Mouse (Mus musculus) 416B (cell line): Measurements from ENCODE around the gene Rabggtb.
A peak's percentile ranks its signal among the peaks of the same experiment; 100 is the strongest.

Source experiments
- DNase-seq: peaks from one replicate; pipeline ENCODE4 v3.0.0; 2011; ENCODE audit warnings: low read depth

Rabggtb gene

DNA sequence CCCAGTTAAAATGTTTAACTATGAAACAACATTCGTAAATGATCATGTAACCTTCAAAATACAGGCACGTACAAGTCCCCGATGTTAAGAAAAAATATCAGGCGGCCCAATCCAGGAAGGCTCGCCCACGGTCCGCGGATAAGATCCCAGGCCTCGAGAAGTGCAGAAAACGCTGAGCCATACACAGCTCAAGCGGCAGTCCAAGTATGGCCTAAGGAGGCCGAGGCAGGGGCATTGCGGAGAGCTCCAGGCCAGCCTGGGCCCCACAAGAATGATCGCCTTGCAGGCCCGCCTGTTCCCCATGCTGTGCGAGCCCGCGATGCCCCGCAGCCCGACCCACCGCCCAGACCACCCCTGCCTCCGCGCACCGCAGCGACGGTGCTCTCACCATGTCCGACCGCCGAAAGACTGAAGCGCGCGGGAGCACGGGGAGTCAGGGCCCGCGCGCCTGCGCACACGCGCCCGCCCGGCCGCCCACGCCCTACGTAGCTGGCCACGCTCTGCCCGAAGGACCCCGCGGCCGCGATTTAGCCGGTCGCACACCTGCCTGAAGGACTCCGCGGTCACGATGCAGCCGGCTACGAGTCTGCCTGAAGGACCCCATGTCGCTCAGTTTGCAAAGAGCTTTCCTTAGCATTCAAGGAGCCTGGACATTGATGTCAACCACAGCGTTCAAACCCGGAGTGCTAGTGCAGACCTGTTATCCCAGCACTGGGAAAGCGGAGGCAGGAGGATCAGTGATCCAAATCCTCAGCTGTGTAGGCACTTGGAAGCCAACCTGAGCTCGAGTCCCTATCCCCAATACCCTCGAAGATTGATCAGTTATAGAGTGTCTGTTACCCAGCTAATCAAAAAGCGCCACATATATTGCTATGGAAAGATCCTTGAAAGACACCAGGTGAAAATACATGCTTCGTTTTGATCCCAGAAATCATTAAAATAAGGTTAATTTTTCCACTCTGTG is at the start of gene Rabggtb:
TSS of gene Rabggtb (minus strand) at position 464 of the 964 bp plus-strand sequence.
- peak; percentile 93 for DNase-seq

DNA sequence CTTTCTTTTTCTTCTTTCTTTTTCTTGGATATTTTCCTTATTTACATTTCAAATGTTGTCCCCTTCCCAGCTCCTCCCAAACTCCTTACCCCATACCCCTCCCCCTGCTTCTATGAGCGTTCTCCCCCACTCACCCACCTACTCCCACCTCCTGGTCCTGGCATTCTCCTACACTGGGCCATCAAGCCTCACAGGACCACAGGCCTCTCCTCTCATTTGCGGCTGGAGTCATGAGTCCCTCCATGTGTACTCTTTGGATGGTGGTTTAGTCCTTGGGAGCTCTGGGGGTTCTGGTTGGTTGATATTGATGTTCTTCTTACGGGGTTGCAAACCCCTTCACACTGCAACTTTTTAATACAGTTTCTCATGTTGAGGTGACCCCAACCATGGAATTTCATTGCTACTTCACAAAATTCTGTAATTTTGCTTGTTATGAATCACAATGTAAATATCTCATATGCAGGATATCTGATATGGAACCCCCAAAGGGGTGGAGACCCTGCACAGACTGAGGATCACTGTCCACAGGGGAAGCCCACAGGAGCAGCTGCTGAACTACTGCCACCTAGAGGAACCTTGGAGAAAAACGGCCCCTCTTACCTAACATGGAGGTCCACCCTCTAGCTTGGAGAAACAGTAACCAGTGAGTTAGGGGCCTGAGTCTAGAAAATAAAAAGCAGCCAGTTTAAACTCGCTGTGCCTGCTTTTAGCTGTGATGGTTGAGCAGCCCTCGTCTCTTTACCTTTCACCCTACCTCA is 49.0 kb upstream of the Rabggtb start:
- DNase-seq: peak; percentile 51

DNA sequence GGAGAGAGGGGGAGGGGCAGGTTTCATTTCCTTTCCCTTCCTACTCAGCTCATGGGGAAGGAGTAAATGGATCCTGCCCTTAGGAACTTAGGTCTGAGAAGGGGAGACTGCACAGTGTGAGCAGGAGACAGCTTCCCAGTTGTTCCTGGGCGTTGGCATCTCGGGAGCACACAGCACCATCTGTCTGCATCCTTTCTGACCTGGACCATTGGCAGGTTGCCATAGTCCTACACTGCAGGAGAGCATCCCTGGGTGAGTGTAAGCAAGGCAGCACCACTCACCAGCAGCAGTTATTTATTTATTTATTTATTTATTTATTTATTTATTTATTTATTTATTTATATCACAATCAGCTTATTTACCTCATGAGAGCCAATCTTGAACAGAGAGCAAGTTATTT is 48.1 kb upstream of the Rabggtb start:
- DNase-seq: no peak

DNA sequence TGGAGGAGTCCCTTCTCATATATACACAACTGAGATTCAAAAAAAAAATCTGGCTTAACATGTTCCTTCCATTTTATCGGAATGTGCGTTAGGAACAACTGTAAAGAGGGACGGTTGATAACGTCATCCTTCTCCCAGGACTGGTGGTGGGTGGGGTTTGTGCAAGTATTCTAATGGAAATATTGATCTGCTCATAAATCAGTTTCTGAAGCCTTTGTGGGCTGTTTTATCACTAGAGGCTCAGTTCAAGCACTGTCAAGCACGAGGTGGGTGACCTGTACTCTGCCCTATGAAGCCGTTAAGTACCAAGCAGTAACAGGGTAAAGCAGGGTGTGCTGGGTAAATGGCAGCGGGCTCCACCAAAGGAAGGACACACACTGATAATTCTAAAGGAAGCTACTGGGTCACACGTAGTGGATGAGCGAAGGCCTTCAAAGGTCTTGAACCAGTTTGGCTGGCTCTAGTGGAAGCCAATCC is 47.0 kb upstream of the Rabggtb start:
- DNase-seq: no peak

DNA sequence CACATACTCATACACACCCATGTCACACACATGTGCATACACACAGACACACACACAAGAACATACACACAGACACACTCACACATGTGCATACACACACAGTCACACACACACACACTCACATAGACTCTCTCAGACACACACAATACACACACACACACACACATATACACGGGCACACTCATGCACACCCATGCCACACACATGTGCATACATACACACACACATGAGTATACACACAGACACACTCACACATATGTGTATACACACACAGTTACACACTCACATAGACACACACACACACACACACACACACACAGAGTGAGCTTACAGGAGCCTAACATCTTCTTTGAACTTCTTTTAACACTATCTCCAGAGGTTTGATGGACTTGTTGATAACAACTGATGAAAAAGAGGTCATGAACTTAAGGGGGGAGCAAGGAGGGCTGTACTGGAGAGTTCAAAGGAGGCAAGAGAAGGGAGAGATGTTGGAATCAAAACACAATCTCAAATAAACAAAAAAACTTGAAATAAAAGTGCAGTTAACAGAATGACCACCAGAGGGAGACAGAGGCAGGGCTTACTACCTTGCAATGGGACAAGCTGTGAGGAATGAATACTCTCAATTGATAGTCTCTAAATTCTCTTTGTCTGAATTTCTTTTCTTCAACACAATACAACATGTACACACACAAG is 46.4 kb upstream of the Rabggtb start:
- DNase-seq: peak; percentile 61

DNA sequence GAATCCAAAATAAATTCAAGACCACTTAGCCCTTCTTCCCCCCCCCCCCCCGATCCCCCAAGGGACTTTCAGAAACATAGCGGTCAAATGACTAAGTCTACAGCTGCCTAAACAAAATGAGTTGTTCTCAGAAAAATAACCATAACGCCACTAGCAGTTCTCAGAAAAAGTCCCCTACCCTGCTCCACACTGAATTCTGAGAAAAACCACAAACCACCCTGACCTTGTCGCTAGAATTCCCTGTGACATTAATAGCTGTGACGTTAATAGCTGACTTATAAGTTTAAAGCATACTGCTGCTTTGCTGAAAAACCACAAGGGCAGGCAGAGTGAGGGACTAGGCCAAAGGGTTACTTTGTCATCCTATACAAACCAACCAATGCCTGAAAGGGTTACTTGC is 45.1 kb upstream of the Rabggtb start:
- peak; percentile 57 for DNase-seq

DNA sequence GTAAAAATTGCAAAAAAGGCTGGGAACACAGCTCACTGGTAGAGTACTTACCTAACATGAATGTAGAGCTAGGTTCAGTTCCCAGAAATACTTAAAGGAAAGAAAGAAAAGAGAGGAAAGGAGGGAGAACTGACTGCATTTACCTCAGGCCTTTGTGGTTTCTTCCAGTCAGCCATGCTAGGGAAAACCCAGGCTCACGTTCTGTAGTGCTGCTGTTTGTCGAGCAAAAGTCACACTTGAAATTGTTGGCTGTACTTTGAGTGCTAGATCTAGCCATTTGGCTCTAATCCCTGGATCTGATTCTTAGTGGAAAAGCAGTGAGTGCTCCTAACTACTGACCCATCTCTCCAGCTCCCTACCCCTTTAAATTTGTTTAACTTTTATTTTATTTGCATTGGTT is 35.4 kb upstream of the Rabggtb start:
- no peak for DNase-seq

DNA sequence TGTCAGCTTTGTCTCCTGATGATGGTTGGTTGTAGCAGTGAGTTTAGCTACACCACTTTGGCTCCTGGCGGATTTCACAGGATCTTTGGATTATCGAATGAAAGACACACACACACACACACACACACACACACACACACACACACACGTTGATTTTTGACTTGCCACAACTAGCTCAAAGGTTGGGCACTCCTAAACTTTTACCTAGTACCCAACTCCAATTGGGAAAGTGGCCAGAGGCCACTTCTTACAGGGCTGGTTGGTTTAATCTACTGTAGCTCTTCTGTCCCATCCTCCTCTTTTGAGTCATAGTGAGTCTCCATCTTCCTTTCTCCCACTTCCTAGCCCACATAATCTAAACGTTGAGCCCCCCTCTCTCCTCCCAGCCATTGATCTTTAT is 34.5 kb upstream of the Rabggtb start:
- no peak for DNase-seq

DNA sequence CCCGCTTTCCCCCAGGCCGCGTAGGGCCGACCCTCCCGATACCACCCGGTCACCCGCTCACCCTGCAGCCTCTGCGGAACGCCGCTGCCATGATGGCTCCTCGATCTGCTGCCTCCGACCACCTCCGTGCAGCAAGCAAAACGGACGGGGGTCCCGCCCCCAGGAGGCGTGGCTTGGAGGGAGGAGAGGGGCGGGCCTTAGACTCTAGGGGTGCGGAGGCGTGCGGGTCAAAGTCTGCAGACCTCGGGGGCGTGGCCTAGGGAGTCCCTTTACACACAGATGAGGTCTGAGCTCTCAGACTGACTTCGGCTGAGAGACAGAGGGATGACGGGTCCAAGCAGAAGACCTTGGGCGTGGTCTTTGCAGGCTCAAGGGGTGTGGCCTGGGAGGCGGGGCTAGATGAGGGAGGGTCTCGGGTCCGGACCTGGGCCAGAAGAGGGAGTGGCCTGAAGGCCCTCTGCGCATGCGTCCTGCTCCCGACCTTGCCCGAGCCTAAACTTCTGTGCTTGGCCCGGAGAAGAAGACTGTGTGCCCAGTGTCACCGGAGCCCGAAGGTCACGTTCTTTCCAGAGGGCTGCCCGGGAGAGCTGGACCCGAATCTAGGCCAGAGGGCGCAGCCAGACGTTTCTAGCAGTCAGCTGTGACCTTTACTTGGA is 31.7 kb upstream of the Rabggtb start, which contains the start of gene Acadm:
TSS of gene Acadm (minus strand) at position 298 of the 656 bp plus-strand sequence.
- DNase-seq: peak; percentile 100

DNA sequence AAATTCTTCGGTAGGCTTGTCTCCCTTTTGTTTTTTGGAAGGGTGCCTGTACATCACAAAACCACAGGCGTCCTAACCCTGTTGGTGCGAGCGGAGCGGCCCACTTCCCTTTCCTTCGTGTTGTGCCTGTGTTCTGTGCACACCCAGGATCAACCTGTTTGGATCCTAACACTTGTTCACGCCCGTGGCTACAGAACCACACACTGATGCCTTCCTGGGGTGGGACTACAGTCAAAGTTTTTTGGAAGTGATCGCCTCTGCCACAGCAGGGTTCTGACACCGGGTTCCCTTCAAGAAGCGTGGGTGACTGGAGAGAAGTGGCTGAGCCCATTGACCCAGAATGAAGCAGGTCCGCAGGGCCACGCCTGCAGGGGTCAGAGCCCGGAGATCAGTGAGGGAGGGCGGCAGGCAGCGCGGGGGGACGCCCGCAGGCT is 31.1 kb upstream of the Rabggtb start:
- no peak for DNase-seq

DNA sequence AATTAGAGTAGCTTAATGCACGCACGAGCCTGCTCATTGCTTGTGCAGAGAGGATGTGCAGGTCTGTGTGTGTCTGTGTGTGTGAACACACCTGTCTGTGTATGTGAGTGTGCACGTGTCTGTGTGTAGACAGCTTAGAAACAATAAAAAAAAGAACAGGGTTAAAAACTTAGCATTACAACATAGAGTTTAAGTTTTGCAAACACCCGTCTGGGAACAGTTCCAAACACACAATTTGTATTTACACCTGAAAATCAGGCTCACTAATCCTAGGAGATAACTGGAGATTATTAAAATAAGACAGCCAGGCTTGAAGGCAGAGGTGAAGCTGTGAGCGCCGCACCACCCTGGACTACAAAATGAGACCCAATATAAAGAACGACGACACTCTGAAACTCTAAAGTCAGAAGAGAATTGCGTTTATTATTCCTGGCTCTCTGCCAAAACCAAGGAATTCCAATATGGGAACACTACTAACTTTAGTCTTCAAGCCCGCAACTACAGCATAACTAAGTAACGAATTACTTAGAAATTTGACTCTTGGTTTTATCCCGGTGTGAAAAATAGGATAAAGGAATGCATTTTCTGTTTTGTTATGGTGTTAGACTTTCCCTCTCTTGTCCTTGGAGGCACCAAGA is 30.3 kb upstream of the Rabggtb start:
- DNase-seq: peak; percentile 43

DNA sequence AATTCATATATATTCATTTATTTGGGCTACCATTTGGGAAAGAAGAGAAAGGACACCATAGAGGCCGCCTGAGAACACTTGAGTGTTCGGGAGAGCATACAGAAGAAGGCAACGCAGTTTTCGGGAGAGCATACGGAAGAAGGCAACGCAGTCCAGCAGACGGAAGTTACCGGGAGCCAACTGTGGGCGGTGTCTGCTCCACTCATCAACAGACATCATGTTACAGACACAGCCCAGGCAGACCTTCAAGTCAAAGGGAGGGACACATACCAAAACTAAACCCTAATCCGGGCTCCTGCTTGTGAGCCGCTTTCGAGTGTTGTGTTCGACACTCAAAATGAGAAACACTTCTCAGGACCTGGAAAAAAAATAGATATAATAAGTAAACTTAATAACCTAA is 28.8 kb upstream of the Rabggtb start:
- DNase-seq: no peak

DNA sequence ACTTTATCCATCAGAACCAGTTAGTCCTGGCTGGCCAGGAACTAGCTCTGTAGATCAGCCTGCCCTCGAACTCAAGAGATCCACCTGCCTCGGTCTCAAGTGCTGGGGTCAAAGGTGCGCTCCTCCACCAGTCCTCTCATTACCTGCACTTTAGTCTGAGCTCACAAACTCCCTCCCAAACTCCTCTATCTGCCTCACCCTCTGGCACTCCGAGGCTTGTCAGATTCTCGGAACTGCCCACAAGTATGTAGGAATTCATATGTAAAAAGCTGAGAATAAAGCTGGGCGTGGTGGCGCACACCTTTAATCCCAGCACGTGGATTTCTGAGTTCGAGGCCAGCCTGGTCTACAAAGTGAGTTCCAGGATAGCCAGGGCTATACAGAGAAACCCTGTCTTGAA is 27.7 kb upstream of the Rabggtb start:
- no peak for DNase-seq

DNA sequence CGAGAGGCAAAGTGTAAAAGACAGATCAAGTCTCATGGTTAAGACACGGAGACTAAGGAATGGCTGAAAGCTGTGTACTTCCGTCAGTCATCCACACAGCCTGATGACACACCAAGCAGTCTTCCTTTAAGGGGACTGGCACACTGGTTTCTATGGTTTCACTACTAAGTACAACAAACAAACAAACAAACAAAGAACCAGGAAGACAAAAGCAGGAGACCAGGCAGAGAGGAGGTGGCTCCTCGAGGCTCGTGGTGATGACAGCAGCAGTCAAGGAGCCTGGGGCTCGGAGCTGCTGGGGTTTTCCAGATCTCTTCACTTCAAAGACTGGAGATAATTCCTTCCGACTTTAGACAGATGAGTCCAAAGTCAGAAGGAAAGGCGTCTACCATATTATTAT is 27.2 kb upstream of the Rabggtb start:
- no peak for DNase-seq

DNA sequence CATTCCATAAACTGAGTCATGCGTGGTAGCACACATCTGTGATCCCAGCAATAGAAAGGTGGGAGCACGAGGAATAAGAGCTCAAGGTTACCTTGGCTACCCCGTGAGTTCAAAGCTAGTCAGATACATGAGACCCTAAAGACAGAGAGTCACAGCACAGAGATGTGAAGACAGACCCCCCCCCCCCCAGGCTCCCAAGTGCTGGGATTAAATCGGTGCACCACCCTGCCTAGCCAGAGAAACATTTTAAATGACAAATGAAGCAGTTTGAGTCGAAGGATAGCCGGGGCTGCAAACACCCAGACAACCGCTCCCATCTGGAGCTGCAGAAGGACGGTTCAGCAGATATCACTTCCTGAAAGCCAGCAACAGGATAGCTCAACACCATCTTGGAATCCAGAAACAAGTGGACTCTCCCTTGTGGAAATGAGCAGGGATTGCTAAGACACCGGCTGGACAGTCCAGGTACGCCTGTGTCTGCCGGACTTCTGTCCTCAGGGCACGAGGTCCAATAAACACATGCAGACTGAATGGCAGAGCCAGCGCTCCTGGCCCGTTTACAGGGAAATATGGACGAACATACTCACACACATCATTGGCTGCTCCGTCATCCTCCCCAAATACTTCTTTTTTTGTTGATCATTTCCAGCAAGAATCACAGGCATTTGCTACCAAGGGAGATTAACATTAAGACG is 24.5 kb upstream of the Rabggtb start:
- DNase-seq: no peak

DNA sequence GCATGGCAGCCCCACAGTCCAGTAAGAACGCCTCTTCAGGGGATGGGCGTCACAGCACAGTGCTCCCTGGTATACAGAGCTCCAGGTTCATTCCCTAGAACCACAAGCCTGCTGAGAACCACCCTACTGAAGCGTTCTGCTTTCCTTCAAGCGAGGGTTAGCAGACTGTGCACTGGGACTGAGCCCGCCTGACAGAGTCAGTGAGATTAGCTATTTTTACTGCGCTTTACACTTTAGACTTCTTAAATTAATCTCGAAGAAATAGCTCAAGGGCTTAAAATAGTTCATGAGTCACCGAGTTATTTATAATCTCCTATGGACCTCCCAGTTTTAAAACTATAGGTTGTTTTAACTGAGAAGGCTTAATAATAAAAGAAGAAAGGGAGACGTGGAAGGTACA is 23.1 kb upstream of the Rabggtb start:
- no peak for DNase-seq

DNA sequence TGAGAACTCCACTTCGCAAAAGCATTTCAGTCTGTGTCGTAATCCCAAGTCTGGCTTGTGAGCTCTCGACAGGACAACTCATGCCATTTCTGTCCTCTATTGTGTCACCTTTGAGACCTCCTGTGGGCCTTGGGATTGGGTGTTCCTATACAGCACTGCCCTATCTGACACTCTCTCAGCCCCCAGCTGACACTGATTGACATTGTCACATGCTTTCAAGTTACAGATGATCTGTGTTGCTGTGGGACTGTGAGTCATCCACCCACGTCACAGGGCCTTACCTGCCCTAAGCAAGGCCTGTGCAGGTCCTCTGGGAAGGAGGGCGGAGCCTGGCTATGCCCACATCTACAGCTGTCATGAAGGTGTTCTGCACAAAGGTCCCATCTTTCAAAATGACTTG is 19.7 kb upstream of the Rabggtb start:
- DNase-seq: no peak

DNA sequence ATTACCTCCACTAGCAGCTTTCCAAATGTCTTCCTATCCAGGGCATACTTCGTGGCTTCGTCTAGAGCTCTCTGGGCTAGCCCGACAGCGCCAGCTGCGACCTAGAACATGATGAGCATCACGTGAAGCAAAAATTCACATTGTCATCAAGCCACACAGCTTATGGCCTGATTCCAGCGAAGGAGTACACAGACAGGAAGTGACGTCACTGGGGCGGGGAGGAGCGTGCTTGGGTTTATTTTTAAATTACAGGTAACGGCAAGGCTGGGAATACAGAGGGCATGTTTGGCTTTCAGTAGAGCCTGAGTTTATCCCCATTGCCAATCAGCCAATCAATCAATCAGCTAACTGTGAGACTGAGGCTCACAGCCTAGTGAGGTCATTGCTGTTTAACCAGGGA is 16.7 kb upstream of the Rabggtb start:
- peak; percentile 51 for DNase-seq

DNA sequence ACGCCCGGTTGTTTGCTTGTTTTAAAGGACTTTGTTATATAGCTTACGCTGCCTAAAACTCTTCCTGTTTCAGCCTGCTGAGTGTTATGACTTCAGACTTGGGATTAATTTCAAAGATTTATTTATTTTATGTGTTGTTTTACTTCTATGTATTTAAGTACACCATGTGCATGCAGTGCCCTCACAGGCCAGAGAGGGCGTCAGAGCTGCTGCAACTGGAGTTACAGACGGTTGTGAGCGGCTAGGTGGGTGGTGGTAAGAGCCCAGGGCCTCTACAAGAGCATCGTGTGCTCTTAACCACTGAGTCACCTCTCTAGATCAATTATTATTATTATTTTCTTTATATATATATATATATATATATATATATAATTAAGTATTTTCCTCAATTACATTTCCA is 13.5 kb upstream of the Rabggtb start:
- DNase-seq: peak; percentile 18

DNA sequence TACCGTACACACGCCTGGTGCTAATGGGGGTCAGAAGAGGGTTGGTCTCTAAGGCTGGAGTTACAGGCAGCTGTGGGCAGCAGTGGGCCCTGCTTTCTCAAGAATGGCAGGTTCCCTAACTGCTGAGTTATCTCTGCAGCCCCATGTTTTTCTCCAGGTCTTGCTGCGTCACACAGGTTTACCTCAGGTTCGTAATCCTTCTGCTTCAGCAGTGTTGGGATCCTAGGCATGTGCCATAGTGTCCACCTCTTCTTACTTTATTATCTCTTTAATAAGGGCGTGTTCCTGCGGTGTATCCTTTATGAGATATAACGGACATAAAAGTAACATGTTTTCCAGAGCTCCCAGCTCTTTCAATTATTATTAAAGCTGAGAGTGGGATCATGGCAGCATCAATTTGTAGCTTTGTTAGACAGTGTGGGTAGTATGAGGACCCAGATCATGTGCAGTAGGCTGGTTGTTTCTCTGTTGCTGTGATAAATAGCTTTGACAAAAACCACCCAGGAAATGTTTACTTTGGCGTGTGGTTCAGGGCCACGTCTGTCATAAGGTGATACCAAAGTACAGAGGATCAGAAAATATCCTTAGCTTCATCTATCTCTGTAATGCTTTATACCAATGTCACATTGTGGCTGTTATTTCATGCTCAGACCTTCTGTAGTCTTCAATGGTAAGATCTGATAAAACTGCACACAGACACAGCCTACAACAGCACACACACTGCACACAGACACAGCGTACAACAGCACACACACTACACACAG is 8.5 kb upstream of the Rabggtb start:
- DNase-seq: no peak
